Mouse (Mus musculus) limb, embryonic 14.5 days (tissue): ENCODE measurements around the gene Tns1. TPM values are rescaled to one million over a fixed set of nuclear protein-coding genes. Genes with fewer than 3 reads are reported as not detected.
A peak's percentile ranks its signal among the peaks of the same experiment; 100 is the strongest.

Source experiments
- ATAC-seq: fragments of 200-750 bp; cut with Nextera tagmentation; 2 replicates; pipeline ENCODE4 v1.8.0; 2017; ENCODE audit warnings: low read depth, moderate number of reproducible peaks, moderate TSS enrichment; ENCODE audit not compliant: low FRiP score
- DNase-seq: peaks from one replicate; pipeline ENCODE4 v3.0.0-alpha.2; 2015; ENCODE audit warnings: low spot score
- H3K27ac ChIP-seq: fragments of 300-500 bp; sonication (generic); replicated peaks from 2 replicates; pipeline ENCODE4 v1.5.1; 2014; ENCODE audit warnings: low read depth, mild to moderate bottlenecking, low read length, moderate library complexity, mixed read lengths
- H3K27me3 ChIP-seq: fragments of 300-500 bp; sonication (generic); 2 replicates; pipeline ENCODE4 v1.6.1; 2014; ENCODE audit warnings: low read length, mixed read lengths; ENCODE audit not compliant: control insufficient read depth, insufficient read depth
- H3K36me3 ChIP-seq: fragments of 300-500 bp; sonication (generic); 2 replicates; pipeline ENCODE4 v1.6.1; 2014; ENCODE audit warnings: mild to moderate bottlenecking, low read length, moderate library complexity, mixed read lengths; ENCODE audit not compliant: control insufficient read depth, insufficient read depth
- H3K4me1 ChIP-seq: fragments of 300-500 bp; sonication (generic); 2 replicates; pipeline ENCODE4 v1.6.1; 2014; ENCODE audit warnings: antibody characterized with exemption, low read length, mixed read lengths; ENCODE audit not compliant: control insufficient read depth, insufficient read depth
- H3K4me2 ChIP-seq: fragments of 300-500 bp; sonication (generic); replicated peaks from 2 replicates; pipeline ENCODE4 v1.6.1; 2014; ENCODE audit warnings: low read depth, mild to moderate bottlenecking, low read length, moderate library complexity; ENCODE audit not compliant: severe bottlenecking
- H3K4me3 ChIP-seq: fragments of 300-500 bp; sonication (generic); replicated peaks from 2 replicates; pipeline ENCODE4 v1.5.1; 2014; ENCODE audit warnings: low read length
- H3K9ac ChIP-seq: fragments of 300-500 bp; sonication (generic); 2 replicates; pipeline ENCODE4 v1.6.1; 2014; ENCODE audit warnings: mild to moderate bottlenecking, low read depth, low read length, moderate library complexity; ENCODE audit not compliant: severe bottlenecking
- H3K9me3 ChIP-seq: fragments of 300-500 bp; sonication (generic); 2 replicates; pipeline ENCODE4 v1.6.1; 2016; ENCODE audit warnings: low read length; ENCODE audit not compliant: control insufficient read depth
- POLR2A ChIP-seq: fragments of 200-500 bp; IDR thresholded peaks from 2 replicates; pipeline ENCODE4 v1.8.0; 2012; ENCODE audit warnings: inconsistent platforms, mild to moderate bottlenecking, moderate library complexity, borderline replicate concordance; ENCODE audit not compliant: insufficient read depth, insufficient read length; ENCODE audit errors: extremely low read depth
- WGBS: fragments of 180-500 bp; shearing (Covaris S2); extraction: QIAGEN DNeasy Blood & Tissue Kit; methylation state at CpG from one replicate; pipeline ENCODE4 v1.1.7; 2014; 5-methylcytosine and 5-hydroxymethylcytosine counted together
- polyA plus RNA-seq, 2 experiments: library from polyadenylated mRNA; depleted of rRNA in 1 of 2; stranded (reverse) in 1 of 2; unstranded in 1 of 2; fragments of >200 nt; fragmentation: Nextera tagmentation in 1 of 2; extraction: Ambion mirVana in 1 of 2; gene quantifications; 2 replicates each; pipeline versions ENCODE4 v1.2.1 to v1.2.3; 2012 to 2014

Gene Tns1
- polyA plus RNA-seq, 2 experiments: 38.0 to 51.3 TPM

DNA sequence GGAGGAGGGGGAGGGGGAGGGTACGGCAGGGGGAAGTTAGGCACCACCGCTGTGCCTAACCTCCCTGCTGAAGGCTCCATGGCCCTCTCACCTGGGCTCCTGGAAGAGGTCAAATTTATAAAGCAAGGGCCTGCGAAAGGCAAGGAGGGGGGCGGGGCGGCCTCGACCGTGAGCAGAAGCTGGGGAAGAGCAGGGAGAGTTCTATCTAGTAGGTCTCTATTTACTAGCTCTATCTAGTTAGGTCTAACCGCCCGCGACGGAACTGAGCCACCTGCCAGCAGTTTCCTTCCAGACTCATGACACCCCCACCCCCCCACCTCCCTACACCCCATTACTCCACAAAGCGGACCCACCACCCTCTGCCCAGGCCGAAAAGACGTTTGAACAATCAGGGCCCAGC lies 56.4 kb downstream of the Tns1 start:
- H3K4me3 ChIP-seq: peak overlapping the region; percentile 54
- H3K36me3 ChIP-seq: peaks cover 9% of the 10 kb centered on the region; the same call in 1 of the 2 replicates
- peak overlapping the region; percentile 69 for H3K9ac ChIP-seq
- H3K4me2 ChIP-seq: peak overlapping the region; percentile 78
- H3K27me3 ChIP-seq: no peaks in the 10 kb centered on the region
- H3K27ac ChIP-seq: peak overlapping the region; percentile 75
- no peak for TF ChIP-seq POLR2A
- ATAC-seq: no peak
- WGBS: 23% methylated on average over 14 of the region's 14 CpGs
- DNase-seq: no peak
- peaks cover 38% of the 10 kb centered on the region for H3K4me1 ChIP-seq
- H3K9me3 ChIP-seq: no peaks in the 10 kb centered on the region

GRCm38 (mm10) chr1:74066576-74066975 lies 57.7 kb downstream of the Tns1 start:
- peak overlapping the region; percentile 78; the same call in 1 of the 2 replicates for H3K4me2 ChIP-seq
- no peak for ATAC-seq
- no peak overlapping the region for H3K4me3 ChIP-seq
- peaks cover 40% of the 10 kb centered on the region for H3K4me1 ChIP-seq
- no peak overlapping the region for H3K9ac ChIP-seq
- no peak overlapping the region for H3K27ac ChIP-seq
- TF ChIP-seq POLR2A: no peak
- DNase-seq: no peak
- H3K36me3 ChIP-seq: peaks cover 9% of the 10 kb centered on the region; the same call in 1 of the 2 replicates
- no peaks in the 10 kb centered on the region for H3K27me3 ChIP-seq
- 73% methylated on average over 3 of the region's 3 CpGs for WGBS
- H3K9me3 ChIP-seq: no peaks in the 10 kb centered on the region

GRCm38 (mm10) chr1:74066061-74066460 lies 58.2 kb downstream of the Tns1 start:
- Histone ChIP-seq H3K36me3 (peaks cover 9% of the 10 kb centered on the region; the same call in 1 of the 2 replicates), H3K4me2 (no peak overlapping the region), H3K27me3 (no peaks in the 10 kb centered on the region), H3K4me1 (peaks cover 40% of the 10 kb centered on the region), H3K27ac (no peak overlapping the region), H3K9me3 (no peaks in the 10 kb centered on the region), H3K4me3 (no peak overlapping the region), H3K9ac (no peak overlapping the region)
- 76% methylated on average over 5 of the region's 5 CpGs for WGBS
- no peak for ATAC-seq
- no peak for TF ChIP-seq POLR2A
- no peak for DNase-seq

DNA sequence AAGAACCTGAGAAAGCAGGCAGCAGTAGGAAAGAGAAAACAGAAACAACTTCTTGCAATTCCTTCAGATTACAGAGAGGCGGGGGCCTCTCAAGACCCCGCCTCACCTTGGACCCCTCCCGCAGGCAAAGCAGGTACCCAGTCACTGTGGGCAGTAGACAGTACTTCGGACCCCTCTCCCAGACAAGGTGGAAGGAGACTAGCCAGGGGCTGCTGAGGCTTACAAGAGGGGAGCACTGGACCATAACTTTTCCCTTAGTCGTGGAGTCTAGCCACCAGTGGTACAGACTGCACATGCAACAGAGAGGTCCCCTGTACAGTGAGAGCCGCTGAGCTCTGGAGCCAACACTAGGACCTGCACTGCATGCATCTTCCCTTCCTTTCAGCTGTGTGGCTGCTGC lies 64.2 kb downstream of the Tns1 start:
- Histone ChIP-seq H3K9me3 (no peaks in the 10 kb centered on the region), H3K27ac (0 out of 2 replicates have a peak overlapping the region, but pooled peaks have one; percentile 19), H3K27me3 (no peaks in the 10 kb centered on the region), H3K4me2 (no peak overlapping the region), H3K4me3 (no peak overlapping the region), H3K36me3 (peaks cover 6% of the 10 kb centered on the region), H3K9ac (no peak overlapping the region), H3K4me1 (peaks cover 16% of the 10 kb centered on the region)
- WGBS: 72% methylated on average over 6 of the region's 6 CpGs
- no peak for DNase-seq
- TF ChIP-seq POLR2A: no peak
- ATAC-seq: no peak

- H3K9ac ChIP-seq: no peak overlapping the region
- H3K4me1 ChIP-seq: peaks cover 21% of the 10 kb centered on the region
- WGBS: 84% methylated on average over 5 of the region's 5 CpGs
- peaks cover under 1% of the 10 kb centered on the region; the same call in 1 of the 2 replicates for H3K36me3 ChIP-seq
- no peak overlapping the region for H3K27ac ChIP-seq
- H3K9me3 ChIP-seq: no peaks in the 10 kb centered on the region
- TF ChIP-seq POLR2A: no peak
- ATAC-seq (peak; percentile 38; the same call in 1 of the 2 replicates), DNase-seq (no peak)
- H3K4me2 ChIP-seq: no peak overlapping the region
- H3K4me3 ChIP-seq: no peak overlapping the region
- H3K27me3 ChIP-seq: no peaks in the 10 kb centered on the region
These were observed 64.7 kb downstream of the Tns1 start for GRCm38 (mm10) chr1:74059552-74059951.
